Mouse (Mus musculus): Measurements from ENCODE around the gene Gadd45b. TPM values are rescaled to one million over a fixed set of nuclear protein-coding genes. Genes with fewer than 3 reads are reported as not detected.

Gene Gadd45b
- polyA plus RNA-seq, 1 experiment from 2014 or later: 6.3 TPM

DNA sequence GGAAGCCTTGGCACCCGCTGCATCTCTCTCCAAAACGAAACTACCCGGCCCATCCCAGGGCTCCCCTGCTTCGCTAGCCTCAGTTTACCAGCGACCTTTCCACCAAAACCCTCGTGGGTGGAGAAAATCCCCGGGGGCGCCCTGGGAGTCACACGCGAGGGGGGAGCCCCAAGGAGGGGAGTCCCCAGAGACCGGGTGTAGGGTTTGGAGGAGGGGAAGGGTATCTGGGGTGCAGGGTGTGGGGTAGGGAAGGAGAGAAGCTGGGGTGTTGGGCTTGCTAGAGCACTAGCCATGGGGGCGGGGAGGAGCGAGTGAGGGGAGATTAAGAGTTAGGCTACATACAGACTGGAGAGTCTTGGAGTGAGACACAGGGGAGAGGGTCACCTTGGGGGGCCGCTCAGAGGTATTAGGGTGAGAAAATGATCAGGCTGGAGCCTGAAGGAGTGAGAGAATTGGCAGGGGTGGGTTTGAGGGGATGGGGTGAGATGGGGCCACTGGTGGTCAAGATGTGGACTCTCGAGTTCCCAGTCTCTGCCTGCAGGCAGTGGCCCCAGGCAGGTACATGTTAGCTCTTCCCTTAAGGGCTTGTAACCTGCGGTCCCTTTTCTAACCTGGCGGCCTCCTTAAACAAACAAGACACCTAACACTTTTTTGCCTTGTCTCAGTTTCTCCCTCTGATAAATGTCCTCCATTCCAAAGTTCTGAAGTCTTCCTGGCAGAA lies 3.0 kb downstream of the Gadd45b start:
- peak overlapping the region; percentile 57 for H3K4me3 ChIP-seq
- no peaks in the 10 kb centered on the region for H3K36me3 ChIP-seq (replicated peaks)
- no peak for DNase-seq (ENCODE audit: extremely low spot score, low spot score)
- peak overlapping the region; percentile 58; the same call in 1 of the 2 replicates for H3K27ac ChIP-seq
- no peaks in the 10 kb centered on the region for H3K9me3 ChIP-seq
- WGBS: under 1% methylated on average over 17 of the region's 17 CpGs
- H3K4me1 ChIP-seq: peaks cover 90% of the 10 kb centered on the region
- H3K27me3 ChIP-seq (ENCODE audit: poor library complexity, severe bottlenecking): peaks cover 87% of the 10 kb centered on the region

- H3K4me3 ChIP-seq: peak overlapping the region; percentile 57
- peak; percentile 32 for DNase-seq (ENCODE audit: extremely low spot score, low spot score)
- peaks cover 95% of the 10 kb centered on the region for H3K4me1 ChIP-seq
- H3K36me3 ChIP-seq (replicated peaks): no peaks in the 10 kb centered on the region
- no peak overlapping the region for H3K27ac ChIP-seq
- peaks cover 93% of the 10 kb centered on the region for H3K27me3 ChIP-seq (ENCODE audit: poor library complexity, severe bottlenecking)
- H3K9me3 ChIP-seq: no peaks in the 10 kb centered on the region
- WGBS: 2% methylated on average over 21 of the region's 21 CpGs
Measured at GRCm38 (mm10) chr10:80933421-80933979, 3.6 kb downstream of the Gadd45b start.

DNA sequence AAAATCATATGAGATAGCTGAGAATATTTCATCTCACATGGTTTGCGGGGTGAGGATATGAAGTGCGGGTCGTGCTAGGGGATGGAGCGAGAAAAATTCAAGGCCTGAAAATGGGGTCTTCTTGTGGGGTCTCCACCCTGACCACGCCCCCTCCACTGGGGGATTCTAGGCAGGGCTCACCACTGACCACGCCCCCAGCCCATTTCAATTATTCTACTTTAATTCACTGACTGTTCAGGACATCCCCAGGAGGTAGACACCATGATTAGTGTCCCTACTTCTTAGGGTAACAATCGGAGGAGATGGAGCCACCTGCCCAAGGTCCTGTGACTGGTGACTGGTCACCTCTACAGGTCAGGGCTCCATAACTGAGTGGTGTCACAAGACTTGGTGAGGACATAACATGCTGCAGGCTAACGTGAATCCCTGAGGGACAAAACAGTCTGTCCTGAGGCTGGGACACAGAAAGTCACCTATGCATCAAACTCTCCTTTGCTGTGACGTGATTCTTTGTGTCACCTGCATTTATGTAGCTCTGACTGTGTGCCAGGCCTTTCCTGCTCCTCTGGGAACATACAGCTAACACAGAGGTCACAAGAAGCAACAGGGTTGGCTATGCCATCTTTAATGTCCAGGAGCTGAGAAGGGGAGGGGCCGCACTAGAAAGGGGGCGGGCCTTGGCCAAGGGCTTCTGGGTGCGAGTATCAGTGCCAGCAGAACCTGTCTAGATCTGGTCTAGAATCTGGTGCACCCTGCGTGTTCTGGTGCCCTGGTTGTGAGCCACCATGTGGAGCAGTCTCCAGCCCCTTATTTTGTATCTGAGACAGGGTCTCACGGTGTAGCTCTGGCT lies 4.5 kb downstream of the Gadd45b start:
- Histone ChIP-seq H3K27me3 (ENCODE audit: poor library complexity, severe bottlenecking) (peaks cover 95% of the 10 kb centered on the region), H3K4me1 (peaks cover 95% of the 10 kb centered on the region), H3K4me3 (peak overlapping the region; percentile 57; the same call in 1 of the 2 replicates), H3K36me3 (replicated peaks) (no peaks in the 10 kb centered on the region), H3K9me3 (no peaks in the 10 kb centered on the region), H3K27ac (no peak overlapping the region)
- 36% methylated on average over 14 of the region's 14 CpGs for WGBS
- no peak for DNase-seq (ENCODE audit: extremely low spot score, low spot score)

GRCm38 (mm10) chr10:80935241-80935640 lies 5.4 kb downstream of the Gadd45b start:
- Histone ChIP-seq H3K4me3 (peak overlapping the region; percentile 49; the same call in 1 of the 2 replicates), H3K4me1 (peaks cover 98% of the 10 kb centered on the region), H3K9me3 (no peaks in the 10 kb centered on the region), H3K27ac (peak overlapping the region; percentile 81; the same call in 1 of the 2 replicates), H3K27me3 (ENCODE audit: poor library complexity, severe bottlenecking) (peaks cover 100% of the 10 kb centered on the region), H3K36me3 (replicated peaks) (no peaks in the 10 kb centered on the region)
- WGBS: 3% methylated on average over 3 of the region's 3 CpGs
- no peak for DNase-seq (ENCODE audit: extremely low spot score, low spot score)

DNA sequence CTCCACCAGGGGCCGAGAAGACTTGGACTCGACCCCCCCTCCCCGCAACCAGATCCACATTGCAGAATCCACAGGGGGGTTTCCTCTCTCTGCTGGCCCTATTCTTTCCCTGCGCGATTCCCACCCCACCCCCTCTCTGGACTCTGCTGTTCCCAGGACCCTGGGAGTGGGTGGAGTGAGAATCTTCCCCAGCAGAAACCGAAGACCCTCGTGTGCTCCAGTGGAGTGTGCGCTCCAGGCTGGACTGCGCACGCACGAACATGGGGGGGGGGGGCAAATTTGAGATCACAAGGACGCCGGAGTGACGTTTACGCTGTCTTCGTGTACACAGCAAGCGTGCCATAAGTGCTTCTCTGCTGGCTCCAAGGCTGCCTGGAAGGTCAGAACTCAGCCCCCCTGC lies 5.8 kb downstream of the Gadd45b start:
- H3K36me3 ChIP-seq (replicated peaks): no peaks in the 10 kb centered on the region
- peaks cover 100% of the 10 kb centered on the region for H3K27me3 ChIP-seq (ENCODE audit: poor library complexity, severe bottlenecking)
- DNase-seq (ENCODE audit: extremely low spot score, low spot score): no peak
- WGBS: 5% methylated on average over 17 of the region's 17 CpGs
- H3K27ac ChIP-seq: peak overlapping the region; percentile 81
- no peaks in the 10 kb centered on the region for H3K9me3 ChIP-seq
- peaks cover 98% of the 10 kb centered on the region for H3K4me1 ChIP-seq
- H3K4me3 ChIP-seq: peak overlapping the region; percentile 49

DNA sequence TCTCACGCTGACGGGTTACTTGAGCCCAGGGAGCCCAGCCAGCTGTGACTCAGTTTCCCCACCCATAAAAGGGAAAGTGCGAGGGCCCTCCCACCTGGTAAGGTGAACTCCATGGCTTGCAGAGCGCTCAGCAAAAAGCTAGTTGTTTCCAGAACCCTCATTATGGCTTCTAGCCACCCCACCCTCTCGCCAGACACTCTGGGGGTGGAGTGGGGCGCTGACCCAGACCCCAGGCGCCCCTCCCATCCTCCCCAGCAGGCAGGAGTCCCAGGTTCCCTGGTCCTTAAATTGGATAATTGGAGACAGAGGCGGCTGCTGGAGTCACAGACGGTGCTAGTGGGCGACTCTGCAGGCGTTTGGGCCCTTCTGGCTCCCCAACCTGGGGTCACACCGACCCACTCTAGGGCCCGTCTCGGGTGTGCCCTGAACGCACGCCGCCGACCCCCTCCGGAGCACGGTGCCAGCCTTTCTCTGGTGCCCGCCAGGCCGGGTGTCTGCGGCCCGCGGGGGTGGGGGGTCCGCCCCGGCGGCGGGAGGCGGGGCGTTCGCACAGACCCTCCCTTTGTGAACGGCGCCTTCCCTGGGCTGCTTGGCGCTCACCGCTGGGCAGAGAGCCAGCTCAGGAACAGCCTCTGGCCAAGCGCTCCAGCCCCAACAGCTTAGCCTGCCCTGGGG lies 6.4 kb downstream of the Gadd45b start:
- peak; percentile 62 for DNase-seq (ENCODE audit: extremely low spot score, low spot score)
- WGBS: 1% methylated on average over 37 of the region's 37 CpGs
- peaks cover 98% of the 10 kb centered on the region for H3K4me1 ChIP-seq
- H3K36me3 ChIP-seq (replicated peaks): no peaks in the 10 kb centered on the region
- peaks cover 100% of the 10 kb centered on the region for H3K27me3 ChIP-seq (ENCODE audit: poor library complexity, severe bottlenecking)
- H3K9me3 ChIP-seq: no peaks in the 10 kb centered on the region
- peak overlapping the region; percentile 81 for H3K27ac ChIP-seq
- H3K4me3 ChIP-seq: peak overlapping the region; percentile 49

- Histone ChIP-seq H3K27me3 (ENCODE audit: poor library complexity, severe bottlenecking) (peaks cover 97% of the 10 kb centered on the region), H3K27ac (peak overlapping the region; percentile 81)
Measured at GRCm38 (mm10) chr10:80936810-80937164, 6.9 kb downstream of the Gadd45b start.

DNA sequence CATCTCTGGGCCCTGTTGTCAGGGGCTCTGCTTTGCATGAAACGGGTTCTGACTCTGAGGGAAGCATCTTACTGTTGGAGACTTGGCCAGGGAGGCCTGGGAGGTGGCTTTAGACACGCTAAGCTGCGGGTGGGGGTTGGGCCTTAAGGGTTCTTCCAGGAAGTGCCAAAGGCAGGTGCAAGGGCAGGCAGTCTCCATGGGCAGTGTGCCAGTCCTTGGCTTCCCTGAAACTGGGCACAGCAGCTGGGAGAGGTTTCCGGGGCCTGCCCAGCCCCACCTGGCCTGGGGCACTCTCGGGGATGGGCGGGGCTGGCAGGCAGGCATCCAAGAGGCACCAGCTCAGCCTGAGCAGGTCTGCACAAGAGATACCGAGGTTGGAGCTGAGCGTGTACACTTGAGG lies 7.8 kb downstream of the Gadd45b start:
- Histone ChIP-seq H3K4me3 (no peak overlapping the region), H3K27ac (peak overlapping the region; percentile 81; the same call in 1 of the 2 replicates), H3K36me3 (replicated peaks) (no peaks in the 10 kb centered on the region), H3K9me3 (no peaks in the 10 kb centered on the region), H3K4me1 (peaks cover 86% of the 10 kb centered on the region), H3K27me3 (ENCODE audit: poor library complexity, severe bottlenecking) (peaks cover 89% of the 10 kb centered on the region)
- DNase-seq (ENCODE audit: extremely low spot score, low spot score): no peak
- WGBS: 20% methylated on average over 8 of the region's 8 CpGs

More at GRCm38 (mm10) chr10:80936810-80937164, 6.9 kb downstream of the Gadd45b start:
- H3K36me3 ChIP-seq (replicated peaks): no peaks in the 10 kb centered on the region
- DNase-seq (ENCODE audit: extremely low spot score, low spot score): no peak
- peaks cover 94% of the 10 kb centered on the region for H3K4me1 ChIP-seq
- WGBS: 9% methylated on average over 6 of the region's 6 CpGs
- H3K9me3 ChIP-seq: no peaks in the 10 kb centered on the region
- peak overlapping the region; percentile 49 for H3K4me3 ChIP-seq

DNA sequence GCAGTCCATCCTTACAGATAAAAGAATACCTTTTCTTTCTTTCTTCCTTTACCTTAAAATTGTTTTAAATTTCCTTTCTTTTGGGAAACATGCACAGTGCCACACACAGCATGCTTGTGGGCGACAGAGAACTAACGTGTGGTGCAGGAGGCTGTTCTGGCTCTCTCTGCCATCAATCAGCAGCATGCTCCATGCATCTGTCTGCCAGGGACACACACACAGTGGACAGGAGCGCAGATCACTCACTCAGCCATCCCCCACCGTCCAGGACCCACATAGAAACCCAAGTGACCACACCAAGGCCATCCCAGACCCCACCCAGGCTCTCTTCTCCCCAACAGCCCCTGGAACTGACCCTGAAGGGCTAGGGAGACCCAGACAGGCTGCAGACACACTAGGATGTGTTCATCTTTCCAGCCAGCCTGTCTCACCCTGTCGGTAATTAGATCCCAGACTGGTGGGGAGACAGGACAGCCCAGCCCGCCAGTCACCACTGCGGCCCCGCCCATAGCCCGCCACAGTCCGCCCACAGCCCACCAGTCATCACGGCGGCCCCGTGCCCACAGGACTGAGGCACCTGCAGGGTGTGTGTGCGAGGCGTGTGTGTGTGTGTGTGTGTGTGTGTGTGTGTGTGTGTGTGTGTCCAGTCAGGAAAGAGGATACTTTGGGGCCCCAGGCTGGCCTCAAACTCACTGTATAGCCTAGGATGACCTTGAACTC lies 9.1 kb downstream of the Gadd45b start:
- Histone ChIP-seq H3K4me1 (peaks cover 77% of the 10 kb centered on the region), H3K4me3 (peak overlapping the region; percentile 57), H3K9me3 (no peaks in the 10 kb centered on the region), H3K27ac (peak overlapping the region; percentile 74), H3K27me3 (ENCODE audit: poor library complexity, severe bottlenecking) (peaks cover 75% of the 10 kb centered on the region), H3K36me3 (replicated peaks) (no peaks in the 10 kb centered on the region)
- WGBS: 18% methylated on average over 15 of the region's 15 CpGs
- peak; percentile 48 for DNase-seq (ENCODE audit: extremely low spot score, low spot score)

DNA sequence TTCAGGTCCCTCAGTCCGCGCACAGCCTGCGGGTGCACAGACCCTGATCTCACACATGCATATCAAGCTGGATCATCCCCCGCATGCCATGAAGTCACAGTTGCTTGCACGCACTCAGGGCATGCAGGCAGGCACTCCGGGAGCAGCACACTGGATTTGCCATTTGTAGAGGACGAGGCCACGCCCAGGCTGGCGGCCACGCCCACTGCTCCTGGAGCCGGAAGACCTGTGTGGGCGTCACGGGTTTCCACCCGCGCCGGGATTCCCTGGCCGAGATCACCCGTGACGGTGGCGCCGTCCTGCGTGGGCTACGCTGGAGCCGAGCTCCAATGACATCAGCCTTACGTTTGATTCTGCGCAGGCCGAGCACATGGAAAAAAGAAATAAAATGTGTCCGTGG lies 9.8 kb downstream of the Gadd45b start:
- no peaks in the 10 kb centered on the region for H3K9me3 ChIP-seq
- peak; percentile 77 for DNase-seq (ENCODE audit: extremely low spot score, low spot score)
- peaks cover 71% of the 10 kb centered on the region for H3K4me1 ChIP-seq
- peak overlapping the region; percentile 57 for H3K4me3 ChIP-seq
- H3K27ac ChIP-seq: peak overlapping the region; percentile 74
- peaks cover 69% of the 10 kb centered on the region for H3K27me3 ChIP-seq (ENCODE audit: poor library complexity, severe bottlenecking)
- WGBS: 7% methylated on average over 28 of the region's 28 CpGs
- H3K36me3 ChIP-seq (replicated peaks): no peaks in the 10 kb centered on the region

DNA sequence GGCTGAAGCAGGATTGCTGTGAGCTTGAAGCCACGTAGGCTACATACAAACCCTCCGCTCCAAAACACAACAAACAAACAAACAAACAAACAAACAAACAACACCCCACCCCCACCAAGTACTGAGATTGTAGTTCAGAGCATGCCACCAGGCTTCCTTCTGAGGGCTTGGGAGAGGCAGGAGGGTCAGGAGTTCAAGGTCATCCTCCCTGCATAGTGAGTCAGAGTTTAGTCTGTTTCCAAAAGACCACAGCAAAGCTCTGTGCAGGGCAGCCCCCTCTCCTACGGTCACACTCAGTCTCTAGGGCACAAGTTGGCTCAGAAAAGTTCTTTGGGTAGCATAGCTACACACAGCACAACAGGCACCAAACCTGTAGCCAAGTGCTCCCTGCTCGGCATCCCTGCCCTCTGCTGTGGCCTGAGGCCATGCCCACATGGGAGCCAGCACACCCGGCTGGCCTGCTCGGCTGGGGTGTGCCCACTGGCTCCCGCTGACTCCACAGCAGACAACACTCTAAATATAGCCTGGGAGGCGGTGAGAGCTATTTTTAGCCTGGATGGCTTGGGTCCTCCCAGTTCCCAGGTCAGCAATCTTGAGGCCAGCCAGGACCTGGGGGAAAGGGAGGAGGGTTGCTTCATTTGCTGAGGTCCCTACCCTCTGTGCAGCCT lies 10.6 kb downstream of the Gadd45b start:
- peak overlapping the region; percentile 57 for H3K4me3 ChIP-seq
- peaks cover 61% of the 10 kb centered on the region for H3K27me3 ChIP-seq (ENCODE audit: poor library complexity, severe bottlenecking)
- WGBS: 55% methylated on average over 8 of the region's 8 CpGs
- H3K36me3 ChIP-seq (replicated peaks): no peaks in the 10 kb centered on the region
- H3K4me1 ChIP-seq: peaks cover 65% of the 10 kb centered on the region
- no peak for DNase-seq (ENCODE audit: extremely low spot score, low spot score)
- no peaks in the 10 kb centered on the region for H3K9me3 ChIP-seq
- H3K27ac ChIP-seq: peak overlapping the region; percentile 74

Data from forebrain, embryonic 10.5 days (tissue).